ENCODE assay signal across 8 mouse cellular contexts in genomic region chr17:34118873-34119248, GRCm38 (mm10). TPM values are rescaled to one million over a fixed set of nuclear protein-coding genes. Genes with fewer than 3 reads are reported as not detected.
DNase-seq lines count a peak whose midpoint lies in the region; ATAC-seq and TF ChIP-seq lines count a peak whose summit lies in the region.

No protein-coding gene starts in this region.

- under 1% methylated on average over 38 of the region's 38 CpGs for WGBS in embryonic facial prominence, embryonic 12.5 days

- peak overlapping the region; percentile 91 for H3K9ac ChIP-seq in embryonic facial prominence, embryonic 12.5 days

- no peak for TF ChIP-seq CTCF in left cerebral cortex, adult 2 months (IDR thresholded peaks at IDR 0.05)

- peak overlapping the region; percentile 94 for H3K4me2 ChIP-seq in embryonic facial prominence, embryonic 12.5 days (replicated peaks)
- no peak overlapping the region for H3K4me2 ChIP-seq in myocyte (ENCODE audit: low read depth)

- H3K4me1 ChIP-seq in embryonic facial prominence, embryonic 12.5 days, result peaks cover 29% of the 10 kb centered on the region

- no peak for ATAC-seq in embryonic facial prominence, embryonic 12.5 days (ENCODE audit: insufficient number of reproducible peaks, insufficient read depth, low FRiP score, low TSS enrichment)
- ATAC-seq in inflammation-experienced regulatory T-cells, adult 6 months, result peak; percentile 10

- no peak for DNase-seq in left cerebral cortex, adult 2 months (ENCODE audit: extremely low spot score in 1 of 2, low spot score in 2 of 2)
- DNase-seq in left cerebral cortex, adult 9 months (ENCODE audit: low spot score in 2 of 2), result no peak
- no peak for DNase-seq in left cerebral cortex, adult 18-20 months (ENCODE audit: low spot score in 2 of 2)
- no peak for DNase-seq in cerebellum, postnatal 14 days
- no peak for DNase-seq in adrenal gland, postnatal 10 days

- H3K79me2 ChIP-seq in myocyte (ENCODE audit: control insufficient read depth, insufficient read depth), result peaks cover 64% of the 10 kb centered on the region

- TF ChIP-seq POLR2A in myocyte (IDR thresholded peaks at IDR 0.05; ENCODE audit: insufficient read length, low read depth), result no peak

- no peaks in the 10 kb centered on the region for H3K9me3 ChIP-seq in embryonic facial prominence, embryonic 12.5 days

- intact Hi-C loops in left cerebral cortex, adult 2 months (cut with DNase I), result loop anchor here (2.0 kb wide), 1 partner anchor 86 kb away; no protein-coding TSS in a partner anchor

- H3K27me3 ChIP-seq in embryonic facial prominence, embryonic 12.5 days, result no peaks in the 10 kb centered on the region
- H3K27me3 ChIP-seq in myocyte (ENCODE audit: control insufficient read depth, insufficient read depth, insufficient read length), result no peaks in the 10 kb centered on the region

- peak overlapping the region; percentile 84 for H3K27ac ChIP-seq in left cerebral cortex, adult 2 months
- peak overlapping the region; percentile 100 for H3K27ac ChIP-seq in embryonic facial prominence, embryonic 12.5 days

- peaks cover 44% of the 10 kb centered on the region for H3K36me3 ChIP-seq in embryonic facial prominence, embryonic 12.5 days
- H3K36me3 ChIP-seq in myocyte (ENCODE audit: control insufficient read depth, insufficient read depth), result peaks cover 41% of the 10 kb centered on the region

- peak overlapping the region; percentile 90 for H3K4me3 ChIP-seq in left cerebral cortex, adult 2 months
- H3K4me3 ChIP-seq in embryonic facial prominence, embryonic 12.5 days, result peak overlapping the region; percentile 79
- peak overlapping the region; percentile 99 for H3K4me3 ChIP-seq in myocyte

- peak overlapping the region; percentile 37 for H3ac ChIP-seq in myocyte (ENCODE audit: control insufficient read depth, insufficient read length)

TF ChIP-seq in myocyte, 11 proteins besides CTCF, POLR2A, EP300 and RAD21:
- TF ChIP-seq MAX (IDR thresholded peaks at IDR 0.05; ENCODE audit: low read depth), result no peak
- TF ChIP-seq MYOG (IDR thresholded peaks at IDR 0.05; ENCODE audit: control insufficient read depth in 1 of 3, insufficient read depth in 1 of 3, insufficient read length in 2 of 3, low read depth in 2 of 3), result no peak
- TF ChIP-seq TCF12 (IDR thresholded peaks at IDR 0.05; ENCODE audit: insufficient read depth, poor library complexity, severe bottlenecking), result no peak
- no peak for TF ChIP-seq TCF3 (IDR thresholded peaks at IDR 0.05; ENCODE audit: insufficient read length, low read depth)
- TF ChIP-seq SRF (IDR thresholded peaks at IDR 0.05; ENCODE audit: control insufficient read depth, insufficient read length, low read depth), result no peak
- no peak for TF ChIP-seq MYOD1 (IDR thresholded peaks at IDR 0.05; ENCODE audit: control insufficient read depth in 1 of 3, insufficient read length in 2 of 3, low read depth in 2 of 3)

RNA-seq across cellular contexts. Expression of gene H2-DMa, which starts 0.5 kb away (rescaled TPM):
- total RNA-seq in left cerebral cortex, adult 2 months (2021), result 10 to 100 TPM; 23.3 to 28.2 TPM
- polyA plus RNA-seq in embryonic facial prominence, embryonic 12.5 days (2016; fragmentation: Nextera tagmentation; extraction: Ambion mirVana), result 12.3 and 16.7 TPM in 2 replicates
- 100 to 1,000 TPM in 2 of 3 experiments, 10 to 100 TPM in 1; 75.8 to 241 (median 198) TPM for polyA plus RNA-seq in inflammation-experienced regulatory T-cells, adult 6 months (2017; shearing (Covaris generic))
- polyA plus RNA-seq in myocyte (2012; fragmentation: generic; extraction: Trizol), result 7.2 TPM
- 10 to 100 TPM; 22.3 to 26.5 TPM for total RNA-seq in left cerebral cortex, adult 18-20 months (2021)
- total RNA-seq in adrenal gland, postnatal 10 days (2021), result 10 to 100 TPM in 1 of 2 experiments, 1 to 10 TPM in 1; 8.9 to 15.2 TPM

RNA-seq across cellular contexts. Expression of gene Brd2, which starts 3.6 kb away (rescaled TPM):
- 100 to 1,000 TPM; 177 to 179 TPM for total RNA-seq in left cerebral cortex, adult 2 months (2021)
- polyA plus RNA-seq in embryonic facial prominence, embryonic 12.5 days (2016; fragmentation: Nextera tagmentation; extraction: Ambion mirVana), result 119 and 131 TPM in 2 replicates
- polyA plus RNA-seq in inflammation-experienced regulatory T-cells, adult 6 months (2017; shearing (Covaris generic)), result 100 to 1,000 TPM; 115 to 154 (median 144) TPM
- 90.1 TPM for polyA plus RNA-seq in myocyte (2012; fragmentation: generic; extraction: Trizol)
- 100 to 1,000 TPM; 177 to 179 TPM for total RNA-seq in left cerebral cortex, adult 18-20 months (2021)
- 100 to 1,000 TPM; 170 to 181 TPM for total RNA-seq in adrenal gland, postnatal 10 days (2021)

RNA-seq across cellular contexts. Expression of gene H2-DMb2, which starts 24.2 kb away (rescaled TPM):
- under 1 TPM; 0.56 to 0.59 TPM for total RNA-seq in left cerebral cortex, adult 2 months (2021)
- polyA plus RNA-seq in embryonic facial prominence, embryonic 12.5 days (2016; fragmentation: Nextera tagmentation; extraction: Ambion mirVana), result 0.19 and 0.42 TPM in 2 replicates
- 10 to 100 TPM in 2 of 3 experiments, 1 to 10 TPM in 1; 9.2 to 14.4 (median 11.3) TPM for polyA plus RNA-seq in inflammation-experienced regulatory T-cells, adult 6 months (2017; shearing (Covaris generic))
- not detected for polyA plus RNA-seq in myocyte (2012; fragmentation: generic; extraction: Trizol)
- total RNA-seq in left cerebral cortex, adult 18-20 months (2021), result 1 to 10 TPM; 1.2 to 1.8 TPM
- 1 to 10 TPM; 4.5 to 4.8 TPM for total RNA-seq in adrenal gland, postnatal 10 days (2021)

RNA-seq across cellular contexts. Expression of gene H2-Oa, which starts 26.7 kb away (rescaled TPM):
- under 1 TPM in 1 of 2 experiments, not detected in 1; 0.47 TPM for total RNA-seq in left cerebral cortex, adult 2 months (2021)
- polyA plus RNA-seq in embryonic facial prominence, embryonic 12.5 days (2016; fragmentation: Nextera tagmentation; extraction: Ambion mirVana), result 0.43 and 0.48 TPM in 2 replicates
- 10 to 100 TPM; 14.3 to 81.2 (median 53.9) TPM for polyA plus RNA-seq in inflammation-experienced regulatory T-cells, adult 6 months (2017; shearing (Covaris generic))
- 0.07 TPM for polyA plus RNA-seq in myocyte (2012; fragmentation: generic; extraction: Trizol)
- not detected for total RNA-seq in left cerebral cortex, adult 18-20 months (2021)
- 1 to 10 TPM; 1.4 to 1.5 TPM for total RNA-seq in adrenal gland, postnatal 10 days (2021)

RNA-seq across cellular contexts. Expression of gene H2-DMb1, which starts 34.0 kb away (rescaled TPM):
- 1 to 10 TPM; 1.1 to 1.7 TPM for total RNA-seq in left cerebral cortex, adult 2 months (2021)
- polyA plus RNA-seq in embryonic facial prominence, embryonic 12.5 days (2016; fragmentation: Nextera tagmentation; extraction: Ambion mirVana), result 2.0 and 2.4 TPM in 2 replicates
- 1 to 10 TPM; 2.3 to 5.0 (median 4.5) TPM for polyA plus RNA-seq in inflammation-experienced regulatory T-cells, adult 6 months (2017; shearing (Covaris generic))
- not detected for polyA plus RNA-seq in myocyte (2012; fragmentation: generic; extraction: Trizol)
- total RNA-seq in left cerebral cortex, adult 18-20 months (2021), result 1 to 10 TPM; 2.2 to 2.7 TPM
- 1 to 10 TPM; 3.6 to 5.8 TPM for total RNA-seq in adrenal gland, postnatal 10 days (2021)
